Mouse (Mus musculus) ES-Bruce4 (cell line): ENCODE data around the gene Atg4b. TPM values are rescaled to one million over a fixed set of nuclear protein-coding genes. Genes with fewer than 3 reads are reported as not detected.

ENCODE experiments used
- H3K27ac ChIP-seq: 2 replicates; pipeline ENCODE4 v1.5.1; 2012; ENCODE audit warnings: low read length, inconsistent platforms; ENCODE audit not compliant: insufficient read depth
- H3K27me3 ChIP-seq: 2 replicates; pipeline ENCODE4 v1.6.1; 2012; ENCODE audit warnings: mild to moderate bottlenecking, low read length, inconsistent platforms; ENCODE audit not compliant: control insufficient read depth, poor library complexity, insufficient read depth, severe bottlenecking
- H3K36me3 ChIP-seq: 2 replicates; pipeline ENCODE4 v1.6.1; 2012; ENCODE audit warnings: inconsistent platforms, mild to moderate bottlenecking, low read length, moderate library complexity; ENCODE audit not compliant: control insufficient read depth, poor library complexity, insufficient read depth, severe bottlenecking
- H3K4me1 ChIP-seq: one replicate; pipeline ENCODE4 v1.8.1; 2011; ENCODE audit warnings: low read length; ENCODE audit not compliant: control insufficient read depth, insufficient read depth
- H3K4me3 ChIP-seq: 2 replicates; pipeline ENCODE4 v1.5.1; 2011; ENCODE audit warnings: low read depth, mild to moderate bottlenecking, low read length
- H3K9ac ChIP-seq: 2 replicates; pipeline ENCODE4 v1.6.1; 2012; ENCODE audit warnings: low read depth, mild to moderate bottlenecking, inconsistent platforms; ENCODE audit not compliant: poor library complexity, severe bottlenecking
- H3K9me3 ChIP-seq: replicated peaks from 2 replicates; pipeline ENCODE4 v1.6.1; 2012; ENCODE audit warnings: mild to moderate bottlenecking, low read length, inconsistent platforms; ENCODE audit not compliant: control insufficient read depth, poor library complexity, insufficient read depth, severe bottlenecking
- CTCF ChIP-seq: IDR thresholded peaks from one replicate; pipeline ENCODE4 v1.8.1; 2011; ENCODE audit warnings: low read depth, low read length
- EP300 ChIP-seq: IDR thresholded peaks from 2 replicates; pipeline ENCODE4 v1.6.1; 2011; ENCODE audit warnings: low read depth, low read length; ENCODE audit not compliant: insufficient read depth
- POLR2A ChIP-seq: IDR thresholded peaks from one replicate; pipeline ENCODE4 v1.8.1; 2011; ENCODE audit warnings: low read length; ENCODE audit not compliant: insufficient read depth
- polyA plus RNA-seq: library from polyadenylated mRNA; stranded (reverse); fragments of >200 nt; gene quantifications from 2 replicates; pipeline ENCODE4 v1.2.4, GENCODE M21; 2011; ENCODE audit warnings: low read depth; ENCODE audit not compliant: missing spikeins, insufficient read depth, insufficient read length

Gene Atg4b
- polyA plus RNA-seq, 1 experiment: 75.9 TPM

GRCm38 (mm10) chr1:93811495-93812039 lies 60.3 kb downstream of the Atg4b start:
- H3K36me3 ChIP-seq: peaks cover 58% of the 10 kb centered on the region
- TF ChIP-seq EP300 (no peak), CTCF (no peak), POLR2A (no peak)
- H3K9me3 ChIP-seq: no peaks in the 10 kb centered on the region

GRCm38 (mm10) chr1:93817823-93818532 lies 66.7 kb downstream of the Atg4b start:
- peaks cover 43% of the 10 kb centered on the region for H3K36me3 ChIP-seq
- no peak overlapping the region for H3K27ac ChIP-seq
- no peaks in the 10 kb centered on the region for H3K9me3 ChIP-seq
- H3K9ac ChIP-seq: no peak overlapping the region
- H3K27me3 ChIP-seq: no peaks in the 10 kb centered on the region
- no peaks in the 10 kb centered on the region for H3K4me1 ChIP-seq
- no peak overlapping the region for H3K4me3 ChIP-seq
- no peak for TF ChIP-seq POLR2A

More at GRCm38 (mm10) chr1:93811495-93812039, 60.3 kb downstream of the Atg4b start:
- H3K27ac ChIP-seq: no peak overlapping the region
- H3K9ac ChIP-seq: no peak overlapping the region
- no peaks in the 10 kb centered on the region for H3K27me3 ChIP-seq
- H3K4me3 ChIP-seq: no peak overlapping the region
- no peaks in the 10 kb centered on the region for H3K4me1 ChIP-seq

- H3K9ac ChIP-seq: no peak overlapping the region
- H3K4me1 ChIP-seq: no peaks in the 10 kb centered on the region
- H3K9me3 ChIP-seq: no peaks in the 10 kb centered on the region
- no peaks in the 10 kb centered on the region for H3K27me3 ChIP-seq
- no peak overlapping the region for H3K27ac ChIP-seq
- H3K36me3 ChIP-seq: peaks cover 36% of the 10 kb centered on the region
- H3K4me3 ChIP-seq: no peak overlapping the region
- TF ChIP-seq CTCF (no peak), EP300 (no peak), POLR2A (no peak)
Measured at GRCm38 (mm10) chr1:93818722-93819121, 67.4 kb downstream of the Atg4b start.

- no peak overlapping the region; the same call in 1 of the 2 replicates for H3K9ac ChIP-seq
- H3K4me3 ChIP-seq: no peak overlapping the region
- TF ChIP-seq CTCF: no peak
- no peak for TF ChIP-seq POLR2A
- TF ChIP-seq EP300: no peak
- H3K27me3 ChIP-seq: no peaks in the 10 kb centered on the region
- peak overlapping the region; percentile 26; the same call in 1 of the 2 replicates for H3K27ac ChIP-seq
- no peaks in the 10 kb centered on the region for H3K4me1 ChIP-seq
- no peaks in the 10 kb centered on the region for H3K9me3 ChIP-seq
- H3K36me3 ChIP-seq: peaks cover 5% of the 10 kb centered on the region
Measured at GRCm38 (mm10) chr1:93823796-93824495, 72.6 kb downstream of the Atg4b start.

GRCm38 (mm10) chr1:93824609-93825008 lies 73.3 kb downstream of the Atg4b start, which contains the start of gene D2hgdh:
TSS of gene D2hgdh (plus strand) at chr1:93824909.
- peak within 1 kb of the TSS; percentile 46 for H3K27ac ChIP-seq
- no peaks in the 10 kb centered on the region for H3K9me3 ChIP-seq
- no peak for TF ChIP-seq CTCF
- TF ChIP-seq EP300: no peak
- H3K27me3 ChIP-seq: no peaks in the 10 kb centered on the region
- H3K4me3 ChIP-seq: peak within 1 kb of the TSS; percentile 69
- H3K36me3 ChIP-seq: no peaks in the 10 kb centered on the region
- no peaks in the 10 kb centered on the region for H3K4me1 ChIP-seq
- peak within 1 kb of the TSS; percentile 35; the same call in 1 of the 2 replicates for H3K9ac ChIP-seq
